Mouse (Mus musculus): ENCODE measurements at regions not wholly inside any gene's neighbourhood (a gene's known extent, or its start where the extent isn't known, plus 50 kb on each side); places are given as distances from the start of the nearest gene placed in this dataset.

DNA sequence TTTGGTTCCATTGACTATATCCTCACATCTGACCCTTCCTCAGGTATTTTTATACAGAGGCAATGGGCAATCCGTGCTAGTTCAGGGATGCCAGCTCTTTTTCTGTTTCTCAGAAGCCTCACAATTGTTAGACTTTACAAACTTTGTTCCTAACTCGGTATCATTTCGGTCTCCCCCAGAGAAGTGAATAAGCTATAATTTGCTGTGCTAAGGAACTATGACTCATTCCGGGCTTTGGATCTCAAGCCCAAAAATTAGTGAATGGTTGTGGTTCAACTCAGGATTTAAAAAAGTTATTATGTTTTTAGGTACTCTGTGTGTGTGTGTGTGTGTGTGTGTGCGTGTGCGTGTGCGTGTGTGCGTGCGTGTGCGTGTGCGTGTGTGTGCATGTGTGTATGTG lies 1263.7 kb upstream of the A1bg start:
- TF ChIP-seq POLR2A (IDR thresholded peaks at IDR 0.05; ENCODE audit: insufficient read length, low read depth) (no peak), REST (IDR thresholded peaks at IDR 0.05; ENCODE audit: insufficient read depth, insufficient read length) (no peak), E2F4 (IDR thresholded peaks at IDR 0.05; ENCODE audit: insufficient read depth) (no peak), MAX (IDR thresholded peaks at IDR 0.05; ENCODE audit: low read depth) (no peak), CEBPB (IDR thresholded peaks at IDR 0.05; ENCODE audit: insufficient read depth, poor library complexity, severe bottlenecking) (no peak), POLR2AphosphoS2 (IDR thresholded peaks at IDR 0.05; ENCODE audit: insufficient read length, low read depth) (no peak), SRF (IDR thresholded peaks at IDR 0.05; ENCODE audit: control insufficient read depth, insufficient read length, low read depth) (no peak), MYOD1 (IDR thresholded peaks at IDR 0.05; ENCODE audit: control insufficient read depth in 1 of 3, insufficient read length in 2 of 3, low read depth in 2 of 3) (no peak), TCF3 (IDR thresholded peaks at IDR 0.05; ENCODE audit: insufficient read length, low read depth) (no peak), USF1 (IDR thresholded peaks at IDR 0.05; ENCODE audit: low read depth) (no peak)
